Mouse (Mus musculus): ENCODE measurements around the gene Ppfia4. TPM values are rescaled to one million over a fixed set of nuclear protein-coding genes. Genes with fewer than 3 reads are reported as not detected.

Ppfia4 gene
- total RNA-seq, 2 experiments from 2014 or later = 0.99 to 1.2 TPM

GRCm38 (mm10) chr1:134310729-134311128 is 22.0 kb downstream of the Ppfia4 start:
- DNase-seq = no peak
- intact Hi-C loops (cut with DNase I) = no loop called here

GRCm38 (mm10) chr1:134310291-134310690 is 22.4 kb downstream of the Ppfia4 start:
- DNase-seq = no peak

GRCm38 (mm10) chr1:134307409-134307808 is 25.3 kb downstream of the Ppfia4 start:
- DNase-seq = no peak
- intact Hi-C loops (cut with DNase I) = no loop called here

More at GRCm38 (mm10) chr1:134310291-134310690, 22.4 kb downstream of the Ppfia4 start:
- intact Hi-C loops (cut with DNase I) = no loop called here

DNA sequence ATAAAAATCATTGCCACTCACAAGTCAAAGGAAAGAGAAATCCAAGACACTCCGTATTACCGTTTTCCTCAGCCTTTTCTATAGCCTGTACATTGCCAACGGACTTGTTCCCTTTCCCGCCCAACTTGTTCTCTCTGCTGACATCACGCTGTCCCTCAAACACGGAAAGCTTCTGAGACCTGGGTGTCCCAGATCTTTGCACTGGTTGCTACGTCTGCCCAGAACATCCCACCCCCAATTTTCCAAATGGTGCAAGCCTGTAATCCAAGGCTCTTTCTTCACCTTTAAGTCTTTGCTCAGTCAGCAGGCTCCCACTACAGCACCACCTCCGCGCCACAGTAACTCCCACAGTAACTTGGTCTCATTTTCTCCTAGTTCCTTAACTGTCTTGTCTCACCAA is 27.8 kb downstream of the Ppfia4 start:
- DNase-seq = no peak
- intact Hi-C loops (cut with DNase I) = loop anchor here (5.0 kb wide), 1 partner anchor 98 kb away; no protein-coding TSS in a partner anchor

- intact Hi-C loops (cut with DNase I) = loop anchor here (5.0 kb wide), 1 partner anchor 95 kb away; no protein-coding TSS in a partner anchor
Measured at GRCm38 (mm10) chr1:134302568-134303238, 30.0 kb downstream of the Ppfia4 start.

DNA sequence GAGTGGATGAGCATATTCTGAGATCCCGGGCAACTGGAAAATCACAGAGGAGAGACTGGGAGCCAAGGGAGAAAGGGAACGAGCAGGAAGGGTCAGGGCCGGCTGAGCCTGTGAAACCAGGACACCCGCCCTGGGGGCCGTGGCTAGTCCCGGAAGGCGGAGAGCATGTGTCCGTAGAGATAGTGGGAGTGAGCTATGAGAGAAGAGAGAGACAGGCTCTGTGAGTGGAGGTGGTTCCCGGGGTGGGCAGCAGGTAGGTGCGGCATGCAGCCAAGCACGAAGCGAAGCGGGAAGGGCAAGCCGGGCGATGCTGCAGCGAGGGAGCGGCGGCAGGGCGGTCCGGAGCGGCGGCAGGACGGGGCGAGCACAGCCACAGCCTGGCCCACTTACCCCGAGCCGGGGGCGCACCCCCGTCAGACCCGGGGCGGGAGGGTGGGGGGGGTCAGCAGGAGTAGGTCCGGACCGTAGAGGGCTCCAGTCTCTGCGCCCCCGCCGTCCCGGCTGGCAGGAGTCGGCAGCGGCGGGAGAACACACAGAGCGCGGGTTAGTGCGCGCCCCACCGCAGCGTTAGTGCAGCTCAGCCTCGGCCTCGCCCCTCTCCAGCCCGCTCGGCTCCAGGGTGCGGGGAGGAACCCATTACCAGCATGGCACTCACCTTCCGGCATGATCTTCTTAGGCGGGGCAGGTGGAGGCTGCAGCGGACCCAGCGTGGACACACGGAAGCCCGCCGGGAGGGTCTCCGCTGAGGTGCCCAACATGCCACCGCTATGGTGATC is 33.9 kb downstream of the Ppfia4 start:
- no peak for DNase-seq

More at GRCm38 (mm10) chr1:134302568-134303238, 30.0 kb downstream of the Ppfia4 start:
- DNase-seq = peak; percentile 71 to 73

DNA sequence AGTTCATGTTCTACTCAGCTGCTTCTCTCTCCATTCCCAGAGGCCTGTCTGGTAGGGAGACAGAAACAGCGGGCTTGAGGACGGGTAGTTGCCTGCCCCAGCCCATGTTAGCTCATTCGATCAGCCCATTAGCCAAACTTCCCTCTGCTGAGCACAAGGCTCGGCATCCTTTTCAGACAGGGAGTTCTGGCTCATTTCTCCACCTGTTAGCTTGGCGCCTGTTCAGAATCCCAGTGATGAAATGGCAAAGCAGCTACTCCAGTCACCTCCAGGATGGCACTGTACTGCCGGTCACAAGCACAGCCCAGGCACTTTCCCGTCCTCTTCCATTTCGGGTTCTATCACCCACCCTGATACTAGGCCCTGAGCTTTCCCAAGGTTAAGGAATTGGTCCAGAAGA is 35.5 kb downstream of the Ppfia4 start:
- no peak for DNase-seq
- intact Hi-C loops (cut with DNase I) = no loop called here

More for the DNA sequence above, 33.9 kb downstream of the Ppfia4 start:
- intact Hi-C loops (cut with DNase I) = no loop called here

GRCm38 (mm10) chr1:134293738-134294604 is 38.8 kb downstream of the Ppfia4 start:
- DNase-seq = no peak
- intact Hi-C loops (cut with DNase I) = no loop called here

GRCm38 (mm10) chr1:134293276-134293675 is 39.5 kb downstream of the Ppfia4 start:
- no peak for DNase-seq
- intact Hi-C loops (cut with DNase I) = no loop called here

DNA sequence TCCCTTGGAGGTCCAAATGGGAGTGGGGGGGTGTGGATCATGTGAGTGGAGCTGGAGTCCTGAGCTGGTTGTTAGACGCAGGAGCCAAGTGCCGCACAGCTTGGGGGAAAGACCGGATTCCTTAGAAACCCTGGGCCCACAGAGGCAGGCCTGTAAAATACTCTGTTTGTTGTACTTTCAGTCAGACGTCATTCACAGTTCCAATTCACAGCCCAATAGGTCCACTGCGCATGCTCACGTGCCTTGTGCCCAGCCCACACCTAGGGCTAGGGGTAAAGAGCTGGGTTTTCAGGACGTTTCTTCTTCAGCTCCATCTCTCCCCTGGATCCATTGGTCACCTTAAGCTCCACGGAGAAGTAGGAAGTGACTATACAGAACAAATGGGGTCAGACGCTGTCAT is 40.1 kb downstream of the Ppfia4 start:
- DNase-seq = no peak

DNA sequence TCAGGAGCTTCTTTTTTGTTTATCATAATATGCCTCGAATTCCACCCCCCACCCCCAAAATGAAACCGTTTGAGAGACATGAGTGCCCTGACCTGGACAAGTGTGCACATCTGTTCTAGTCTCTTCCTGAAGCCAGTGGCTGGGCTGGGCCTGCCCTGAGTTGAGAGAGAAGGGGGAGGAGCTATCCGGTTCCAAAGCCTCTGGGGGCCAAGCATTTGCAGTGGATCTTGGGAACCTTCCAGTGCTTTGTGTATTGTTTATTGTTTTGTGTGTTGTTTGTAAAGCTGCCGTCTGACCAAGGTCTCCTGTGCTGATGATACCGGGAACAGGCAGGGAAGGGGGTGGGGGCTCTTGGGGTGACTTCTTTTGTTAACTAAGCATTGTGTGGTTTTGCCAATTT is 40.7 kb downstream of the Ppfia4 start:
- DNase-seq = no peak
- intact Hi-C loops (cut with DNase I) = no loop called here

More for the DNA sequence above, 40.1 kb downstream of the Ppfia4 start:
- intact Hi-C loops (cut with DNase I) = no loop called here

- DNase-seq = no peak
- intact Hi-C loops (cut with DNase I) = no loop called here
Measured at GRCm38 (mm10) chr1:134291555-134291954, 41.2 kb downstream of the Ppfia4 start.

DNA sequence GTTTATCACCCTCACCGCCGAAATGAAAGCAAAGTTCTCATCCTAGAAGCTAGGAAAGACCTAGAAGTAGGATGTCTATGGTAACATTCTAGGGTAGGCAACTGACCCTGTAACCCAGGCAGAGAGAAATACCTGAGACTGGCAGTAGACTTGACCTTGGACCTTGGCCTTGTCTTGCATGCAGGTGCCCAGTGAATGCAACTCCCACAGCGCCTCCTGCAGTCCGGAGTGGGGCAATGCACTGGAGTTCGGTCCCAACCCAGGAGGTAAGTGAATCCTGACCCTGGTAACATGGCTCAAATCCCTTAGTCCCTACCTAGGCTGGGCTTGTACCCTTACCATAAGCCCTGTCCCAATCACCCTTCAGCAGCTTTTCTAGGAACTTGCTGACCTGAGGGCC is 41.8 kb downstream of the Ppfia4 start:
- intact Hi-C loops (cut with DNase I) = no loop called here
- peak; percentile 38 to 55 for DNase-seq

GRCm38 (mm10) chr1:134290300-134290699 is 42.4 kb downstream of the Ppfia4 start:
- peak in 1 of 2 experiments; percentile 34 for DNase-seq
- intact Hi-C loops (cut with DNase I) = no loop called here

DNA sequence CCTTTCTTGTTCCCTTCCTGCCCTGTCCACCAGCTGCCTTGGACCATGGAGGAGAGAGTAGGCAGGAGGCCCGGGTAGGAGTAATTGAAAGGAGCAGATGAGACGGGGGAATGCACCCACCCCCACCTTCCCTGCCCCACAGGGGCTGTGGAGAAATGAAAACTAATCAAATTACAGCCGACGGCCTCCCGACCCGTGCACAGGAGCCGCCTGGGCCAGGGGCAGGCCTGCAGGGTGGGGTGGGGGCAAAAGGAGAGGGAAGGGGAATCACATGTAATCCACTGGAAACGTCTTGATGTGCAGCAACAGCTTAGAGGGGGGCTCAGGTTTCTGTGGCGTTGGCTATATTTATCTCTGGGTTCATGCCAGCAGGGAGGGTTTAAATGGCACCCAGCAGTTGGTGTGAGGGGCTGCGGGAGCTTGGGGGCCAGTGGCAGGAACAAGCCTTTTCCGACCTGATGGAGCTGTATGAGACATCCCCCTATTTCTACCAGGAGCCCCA is 43.1 kb downstream of the Ppfia4 start, which contains the start of gene Myog:
Gene Myog (plus strand): TSS at position 392 of the 502 bp plus-strand sequence.
- intact Hi-C loops (cut with DNase I) = no loop called here
- peak; percentile 35 for DNase-seq

DNA sequence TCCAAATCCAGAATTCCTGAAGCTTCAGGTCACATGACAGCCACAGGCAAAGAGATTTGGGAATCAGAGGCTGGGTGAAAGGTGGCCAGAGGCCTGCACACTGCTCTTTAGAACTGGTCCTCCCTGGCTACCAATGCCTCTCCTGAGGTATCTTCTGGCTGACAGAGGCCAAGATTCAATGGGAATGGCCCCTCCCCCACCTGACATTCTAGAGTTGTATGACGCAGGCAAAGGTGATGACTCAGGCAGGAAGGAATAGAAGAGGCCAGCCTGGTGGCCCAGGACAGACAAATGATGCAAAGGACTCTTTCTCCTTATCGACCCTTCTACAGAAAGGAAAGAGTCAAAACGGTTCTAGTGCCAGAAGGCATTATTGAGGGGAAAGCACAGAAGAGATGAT is 44.5 kb downstream of the Ppfia4 start:
- DNase-seq = no peak

DNA sequence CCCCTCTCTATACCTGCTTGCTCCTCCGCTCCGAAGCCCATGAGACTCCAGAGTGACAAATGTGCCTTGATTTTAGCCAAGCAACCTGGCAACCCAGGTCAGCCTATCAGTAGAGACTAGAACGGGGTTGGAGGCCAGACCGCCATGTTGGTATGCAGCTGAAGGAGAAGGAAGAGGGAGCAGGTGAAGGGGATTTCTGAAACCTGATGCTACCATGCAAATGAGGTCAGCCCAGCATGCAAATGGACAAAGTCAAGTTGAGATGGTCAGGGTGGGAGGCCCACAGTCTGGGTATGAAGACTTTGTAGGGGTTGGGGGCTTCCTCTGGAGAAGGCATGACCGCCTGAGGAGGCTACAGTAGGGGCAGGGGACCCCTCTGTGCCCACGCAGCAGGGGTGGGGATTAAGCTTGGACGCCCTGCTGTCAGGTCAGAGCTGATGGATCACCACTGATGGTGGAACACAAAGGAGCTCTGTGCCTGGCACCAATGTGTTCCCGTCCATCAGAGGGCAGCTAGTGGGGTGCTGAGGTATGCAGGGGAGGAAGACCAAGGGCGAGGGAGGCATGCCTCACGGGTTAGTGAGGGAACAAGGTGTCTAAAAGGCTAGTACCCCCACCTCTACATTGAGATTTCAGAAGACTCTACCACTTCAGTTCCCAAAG is 47.1 kb downstream of the Ppfia4 start:
- no peak for DNase-seq
- intact Hi-C loops (cut with DNase I) = no loop called here

More for the DNA sequence above, 44.5 kb downstream of the Ppfia4 start:
- intact Hi-C loops (cut with DNase I) = no loop called here

- intact Hi-C loops (cut with DNase I) = no loop called here
- DNase-seq = no peak
Measured at GRCm38 (mm10) chr1:134283108-134283507, 49.6 kb downstream of the Ppfia4 start.

GRCm38 (mm10) chr1:134282342-134282741 is 50.4 kb downstream of the Ppfia4 start:
- intact Hi-C loops (cut with DNase I) = no loop called here
- no peak for DNase-seq

- intact Hi-C loops (cut with DNase I) = no loop called here
- DNase-seq = no peak
Measured at GRCm38 (mm10) chr1:134281563-134281962, 51.2 kb downstream of the Ppfia4 start.
